Mouse (Mus musculus) CH12.LX (cell line): ENCODE results near the gene Anapc7. TPM values are rescaled to one million over a fixed set of nuclear protein-coding genes. Genes with fewer than 3 reads are reported as not detected.

ENCODE experiments used
- polyA plus RNA-seq: library from polyadenylated mRNA; unstranded; fragments of >175 nt; gene quantifications from 2 replicates; pipeline ENCODE4 v1.2.1, GENCODE M21; 2012; ENCODE audit warnings: low read depth; ENCODE audit not compliant: insufficient read length
- total RNA-seq, 2 experiments: library from RNA; depleted of rRNA; stranded (reverse); fragments of 300-350 nt in 1 of 2; fragments of >200 nt in 1 of 2; gene quantifications; 2 replicates each; pipeline ENCODE4 v1.2.3; 2012 to 2014

Gene Anapc7
- total and polyA plus RNA-seq, 3 experiments, result 21.3 to 43.3 (median 39.4) TPM

Other genes starting within 250 kb of the Anapc7 start
- gene Hvcn1, start 214.9 kb upstream of the Anapc7 start, total RNA-seq (2012; rRNA removed), result 156 and 167 TPM in 2 replicates
- gene Hvcn1, start 214.9 kb upstream of the Anapc7 start, total RNA-seq (2014; rRNA removed), result 132 and 143 TPM in 2 replicates
- gene Hvcn1, start 214.9 kb upstream of the Anapc7 start, polyA plus RNA-seq, result 145 and 159 TPM in 2 replicates
- gene Tctn1, start 157.2 kb upstream of the Anapc7 start, total RNA-seq (2012; rRNA removed), result 7.6 and 8.8 TPM in 2 replicates
- 2.6 and 2.9 TPM in 2 replicates for gene Tctn1, start 157.2 kb upstream of the Anapc7 start, total RNA-seq (2014; rRNA removed)
- gene Tctn1, start 157.2 kb upstream of the Anapc7 start, polyA plus RNA-seq, result 3.7 and 4.4 TPM in 2 replicates
- 17.1 and 19.9 TPM in 2 replicates for gene Pptc7, start 137.3 kb upstream of the Anapc7 start, total RNA-seq (2012; rRNA removed)
- gene Pptc7, start 137.3 kb upstream of the Anapc7 start, total RNA-seq (2014; rRNA removed), result 25.6 and 25.9 TPM in 2 replicates
- 22.2 and 23.6 TPM in 2 replicates for gene Pptc7, start 137.3 kb upstream of the Anapc7 start, polyA plus RNA-seq
- 6.5 and 9.0 TPM in 2 replicates for gene Rad9b, start 67.5 kb upstream of the Anapc7 start, total RNA-seq (2012; rRNA removed)
- 10.3 and 11.3 TPM in 2 replicates for gene Rad9b, start 67.5 kb upstream of the Anapc7 start, total RNA-seq (2014; rRNA removed)
- 10.4 TPM in 2 replicates for gene Rad9b, start 67.5 kb upstream of the Anapc7 start, polyA plus RNA-seq
- 82.2 and 94.9 TPM in 2 replicates for gene Vps29, start 67.3 kb upstream of the Anapc7 start, total RNA-seq (2012; rRNA removed)
- 145 and 153 TPM in 2 replicates for gene Vps29, start 67.3 kb upstream of the Anapc7 start, total RNA-seq (2014; rRNA removed)
- gene Vps29, start 67.3 kb upstream of the Anapc7 start, polyA plus RNA-seq, result 94.4 and 95.0 TPM in 2 replicates
- 61.4 and 66.8 TPM in 2 replicates for gene Gpn3, start 49.8 kb upstream of the Anapc7 start, total RNA-seq (2012; rRNA removed)
- gene Gpn3, start 49.8 kb upstream of the Anapc7 start, total RNA-seq (2014; rRNA removed), result 96.1 and 97.1 TPM in 2 replicates
- gene Gpn3, start 49.8 kb upstream of the Anapc7 start, polyA plus RNA-seq, result 65.9 and 74.6 TPM in 2 replicates
- 37.2 and 38.2 TPM in 2 replicates for gene Fam216a, start 49.3 kb upstream of the Anapc7 start, total RNA-seq (2012; rRNA removed)
- gene Fam216a, start 49.3 kb upstream of the Anapc7 start, total RNA-seq (2014; rRNA removed), result 50.2 and 55.8 TPM in 2 replicates
- gene Fam216a, start 49.3 kb upstream of the Anapc7 start, polyA plus RNA-seq, result 41.4 and 41.5 TPM in 2 replicates
- gene Arpc3, start 29.8 kb upstream of the Anapc7 start, total RNA-seq (2012; rRNA removed), result 297 and 315 TPM in 2 replicates
- 425 and 543 TPM in 2 replicates for gene Arpc3, start 29.8 kb upstream of the Anapc7 start, total RNA-seq (2014; rRNA removed)
- gene Arpc3, start 29.8 kb upstream of the Anapc7 start, polyA plus RNA-seq, result 256 TPM in 2 replicates
- gene Atp2a2, start 80.5 kb downstream of the Anapc7 start, total RNA-seq (2012; rRNA removed), result 80.9 and 123 TPM in 2 replicates
- 59.5 and 61.6 TPM in 2 replicates for gene Atp2a2, start 80.5 kb downstream of the Anapc7 start, total RNA-seq (2014; rRNA removed)
- gene Atp2a2, start 80.5 kb downstream of the Anapc7 start, polyA plus RNA-seq, result 158 and 159 TPM in 2 replicates
- gene Ift81, start 192.8 kb downstream of the Anapc7 start, total RNA-seq (2012; rRNA removed), result 3.4 and 5.0 TPM in 2 replicates
- 4.1 and 6.4 TPM in 2 replicates for gene Ift81, start 192.8 kb downstream of the Anapc7 start, total RNA-seq (2014; rRNA removed)
- 3.1 and 3.9 TPM in 2 replicates for gene Ift81, start 192.8 kb downstream of the Anapc7 start, polyA plus RNA-seq
- gene P2rx7, start 222.2 kb downstream of the Anapc7 start, total RNA-seq (2012; rRNA removed), result 0.59 and 0.76 TPM in 2 replicates
- 1.4 and 1.5 TPM in 2 replicates for gene P2rx7, start 222.2 kb downstream of the Anapc7 start, total RNA-seq (2014; rRNA removed)
- gene P2rx7, start 222.2 kb downstream of the Anapc7 start, polyA plus RNA-seq, result 1.5 and 1.8 TPM in 2 replicates